Mouse (Mus musculus): ENCODE data around the gene Cuzd1. TPM values are rescaled to one million over a fixed set of nuclear protein-coding genes. Genes with fewer than 3 reads are reported as not detected.

Cuzd1 gene
- total and polyA plus RNA-seq, 3 experiments = 0.10 TPM; not detected in 2

DNA sequence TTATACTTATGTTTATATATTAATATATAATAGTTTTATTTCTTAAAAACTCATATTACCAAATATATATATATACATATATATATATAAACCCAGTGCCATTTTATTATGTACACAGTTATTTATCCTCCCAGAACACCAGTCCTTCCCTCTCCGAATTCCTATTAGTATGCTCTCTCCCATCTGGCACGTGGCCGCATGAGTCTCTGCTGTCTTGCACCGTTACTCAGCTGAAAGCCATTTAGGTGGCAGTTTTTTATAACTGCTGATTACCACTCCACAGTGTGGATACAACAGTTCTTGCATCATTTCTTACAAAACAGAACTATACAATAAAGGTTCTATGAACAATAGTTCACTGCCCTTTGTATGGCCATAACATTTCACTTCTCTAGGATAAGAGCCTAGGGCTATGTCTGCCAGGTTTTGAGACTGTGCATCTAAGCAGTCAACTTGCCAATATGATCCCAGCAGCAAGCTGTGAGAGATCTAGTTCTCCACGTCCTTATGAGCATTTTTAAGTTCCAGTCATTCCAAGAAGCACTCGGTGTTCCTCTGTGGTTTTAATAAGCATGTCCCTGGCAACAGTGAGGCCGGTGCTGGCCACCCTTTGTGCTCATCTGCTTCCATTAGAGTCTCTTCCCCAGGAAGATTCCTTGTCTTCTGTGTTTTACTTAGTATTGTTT is 23.9 kb upstream of the Cuzd1 start:
- no peak overlapping the region for H3K4me2 ChIP-seq (ENCODE audit: insufficient read depth, low read depth, poor library complexity, severe bottlenecking)
- no peak overlapping the region for H3K9ac ChIP-seq (ENCODE audit: insufficient read depth, low read depth)
- no peaks in the 10 kb centered on the region for H3K9me3 ChIP-seq (replicated peaks; ENCODE audit: low read length)
- no peak for DNase-seq (ENCODE audit: extremely low read depth)
- no peaks in the 10 kb centered on the region for H3K27me3 ChIP-seq (replicated peaks)
- no peaks in the 10 kb centered on the region for H3K79me2 ChIP-seq (replicated peaks; ENCODE audit: control insufficient read depth, extremely low read depth, insufficient read depth, poor library complexity, severe bottlenecking)
- in situ Hi-C loops (cut with MboI; ENCODE audit: low pct_ligation_motif_present, low pct_unique_long_range_greater_than_20kb, low sequenced_read_pairs) = no loop called here
- H3K4me1 ChIP-seq (ENCODE audit: control insufficient read depth in 1 of 2, insufficient read depth in 2 of 2) = no peaks in the 10 kb centered on the region
- H3K27ac ChIP-seq (ENCODE audit: insufficient read depth, low read depth) = no peak overlapping the region
- dilution Hi-C loops (cut with MboI; ENCODE audit: extremely low pct_ligation_motif_present, extremely low pct_unique_long_range_greater_than_20kb, low sequenced_read_pairs) = no loop called here
- H3K4me3 ChIP-seq (replicated peaks in 1 of 3; ENCODE audit: low read depth in 2 of 3, low read length in 2 of 3, poor library complexity in 1 of 3) = no peak overlapping the region
- no peak for TF ChIP-seq RCOR1 (conservative IDR thresholded peaks at IDR 0.05; ENCODE audit: low read depth, low read length)
- H3K36me3 ChIP-seq (replicated peaks in 1 of 2; ENCODE audit: control insufficient read depth in 1 of 2, insufficient read depth in 1 of 2, low read length in 1 of 2) = peaks cover 36 to 87% of the 10 kb centered on the region in 2 experiments

DNA sequence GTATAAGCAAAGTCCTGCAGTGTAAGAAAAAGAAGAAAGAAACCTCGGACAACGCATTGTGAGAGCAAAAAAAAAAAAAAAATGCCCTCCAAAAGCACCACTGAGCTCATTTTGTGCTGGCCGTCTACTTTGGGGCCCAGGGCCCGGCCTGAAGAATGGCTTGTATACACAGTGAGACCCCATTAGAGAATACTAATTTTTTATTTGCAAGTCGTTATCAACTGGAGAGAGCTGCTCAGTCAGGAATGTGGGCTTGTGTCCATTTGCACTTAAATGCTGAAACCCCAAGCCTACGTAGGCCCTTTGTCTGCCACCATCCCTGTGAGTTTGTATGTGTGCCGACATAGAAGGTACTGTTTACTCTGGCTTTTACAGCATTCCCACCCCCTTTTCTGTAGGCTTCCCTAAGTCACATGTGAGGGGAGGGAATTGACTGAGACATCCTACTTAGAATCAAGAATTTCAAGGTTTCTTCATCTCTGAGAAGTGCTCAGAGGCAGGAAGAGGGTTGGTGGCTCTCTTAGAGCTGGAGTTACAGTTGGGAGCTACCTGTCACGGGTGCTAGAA is 15.5 kb upstream of the Cuzd1 start:
- Histone ChIP-seq H3K27me3 (replicated peaks) (no peaks in the 10 kb centered on the region), H3K79me2 (replicated peaks; ENCODE audit: control insufficient read depth, extremely low read depth, insufficient read depth, poor library complexity, severe bottlenecking) (no peaks in the 10 kb centered on the region), H3K4me1 (ENCODE audit: control insufficient read depth in 1 of 2, insufficient read depth in 2 of 2) (no peaks in the 10 kb centered on the region), H3K36me3 (replicated peaks in 1 of 2; ENCODE audit: control insufficient read depth in 1 of 2, insufficient read depth in 1 of 2, low read length in 1 of 2) (peaks cover 29 to 57% of the 10 kb centered on the region in 2 experiments), H3K9me3 (replicated peaks; ENCODE audit: low read length) (no peaks in the 10 kb centered on the region), H3K4me2 (ENCODE audit: insufficient read depth, low read depth, poor library complexity, severe bottlenecking) (no peak overlapping the region), H3K4me3 (replicated peaks in 1 of 3; ENCODE audit: low read depth in 2 of 3, low read length in 2 of 3, poor library complexity in 1 of 3) (no peak overlapping the region), H3K27ac (ENCODE audit: insufficient read depth, low read depth) (no peak overlapping the region), H3K9ac (ENCODE audit: insufficient read depth, low read depth) (no peak overlapping the region)
- in situ Hi-C loops (cut with MboI; ENCODE audit: low pct_ligation_motif_present, low pct_unique_long_range_greater_than_20kb, low sequenced_read_pairs) (no loop called here), dilution Hi-C loops (cut with MboI; ENCODE audit: extremely low pct_ligation_motif_present, extremely low pct_unique_long_range_greater_than_20kb, low sequenced_read_pairs) (no loop called here)
- TF ChIP-seq CTCF (conservative IDR thresholded peaks at IDR 0.05 in 1 of 2, IDR thresholded peaks at IDR 0.05 in 1 of 2; ENCODE audit: low read depth in 2 of 2, low read length in 2 of 2) (no peak), ELF1 (IDR thresholded peaks at IDR 0.05; ENCODE audit: low read depth, low read length) (no peak), EP300 (IDR thresholded peaks at IDR 0.05; ENCODE audit: low read length) (no peak), NELFE (IDR thresholded peaks at IDR 0.05; ENCODE audit: low read depth, low read length) (no peak), UBTF (IDR thresholded peaks at IDR 0.05; ENCODE audit: low read depth, low read length) (no peak), CHD2 (IDR thresholded peaks at IDR 0.05; ENCODE audit: low read length) (no peak), POLR2A (IDR thresholded peaks at IDR 0.05; ENCODE audit: low read depth, low read length) (no peak), BHLHE40 (IDR thresholded peaks at IDR 0.05; ENCODE audit: low read depth, low read length) (no peak), ZC3H11A (IDR thresholded peaks at IDR 0.05; ENCODE audit: low read depth, low read length) (no peak)
- DNase-seq (ENCODE audit: extremely low read depth) = no peak

DNA sequence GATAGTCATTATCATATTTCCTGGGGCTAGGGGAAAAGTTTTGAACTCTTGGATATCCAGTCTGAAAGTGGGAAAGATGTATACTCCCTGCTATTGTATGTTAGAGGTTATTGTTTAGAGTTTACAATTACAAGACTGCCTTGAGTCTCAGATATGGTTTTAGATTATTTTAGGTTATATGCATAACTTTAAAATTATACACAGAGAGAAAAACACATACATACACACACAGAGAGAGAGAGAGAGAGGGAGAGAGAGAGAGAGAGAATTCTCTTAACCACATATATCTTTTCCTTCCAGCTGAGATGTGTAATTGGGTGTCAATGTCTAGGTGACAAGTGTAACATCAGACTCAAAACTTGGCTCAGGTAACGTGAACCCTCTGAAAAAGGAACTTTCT is 11.5 kb upstream of the Cuzd1 start, which contains the start of gene Fam24a:
Gene Fam24a (plus strand): TSS at position 301 of the 400 bp plus-strand sequence.
- no peak within 1 kb of the TSS for H3K4me2 ChIP-seq (ENCODE audit: insufficient read depth, low read depth, poor library complexity, severe bottlenecking)
- TF ChIP-seq USF1 (IDR thresholded peaks at IDR 0.05; ENCODE audit: low read depth, low read length) (no peak), KAT2A (IDR thresholded peaks at IDR 0.05; ENCODE audit: insufficient replicate concordance, low read length) (no peak), JUN (IDR thresholded peaks at IDR 0.05; ENCODE audit: insufficient read depth, low read depth, low read length) (no peak), RCOR1 (conservative IDR thresholded peaks at IDR 0.05; ENCODE audit: low read depth, low read length) (no peak), ZNF384 (IDR thresholded peaks at IDR 0.05; ENCODE audit: low read depth, low read length) (no peak)
- dilution Hi-C loops (cut with MboI; ENCODE audit: extremely low pct_ligation_motif_present, extremely low pct_unique_long_range_greater_than_20kb, low sequenced_read_pairs) (no loop called here), in situ Hi-C loops (cut with MboI; ENCODE audit: low pct_ligation_motif_present, low pct_unique_long_range_greater_than_20kb, low sequenced_read_pairs) (no loop called here)
- H3K4me1 ChIP-seq (ENCODE audit: control insufficient read depth in 1 of 2, insufficient read depth in 2 of 2) = no peaks in the 10 kb centered on the region
- H3K79me2 ChIP-seq (replicated peaks; ENCODE audit: control insufficient read depth, extremely low read depth, insufficient read depth, poor library complexity, severe bottlenecking) = no peaks in the 10 kb centered on the region
- H3K9me3 ChIP-seq (replicated peaks; ENCODE audit: low read length) = no peaks in the 10 kb centered on the region
- DNase-seq (ENCODE audit: extremely low read depth) = no peak
- H3K9ac ChIP-seq (ENCODE audit: insufficient read depth, low read depth) = no peak within 1 kb of the TSS
- H3K36me3 ChIP-seq (replicated peaks in 1 of 2; ENCODE audit: control insufficient read depth in 1 of 2, insufficient read depth in 1 of 2, low read length in 1 of 2) = peaks cover 4 to 25% of the 10 kb centered on the region in 2 experiments
- no peak within 1 kb of the TSS for H3K27ac ChIP-seq (ENCODE audit: insufficient read depth, low read depth)
- H3K4me3 ChIP-seq (replicated peaks in 1 of 3; ENCODE audit: low read depth in 2 of 3, low read length in 2 of 3, poor library complexity in 1 of 3) = no peak within 1 kb of the TSS
- H3K27me3 ChIP-seq (replicated peaks) = no peaks in the 10 kb centered on the region

All from CH12.LX (cell line).